Mouse (Mus musculus): ENCODE data around the gene Nuak1. TPM values are rescaled to one million over a fixed set of nuclear protein-coding genes. Genes with fewer than 3 reads are reported as not detected.

Gene Nuak1
- 0.92 to 3.7 TPM (median 1.4 TPM) in 4 replicates for total RNA-seq (2023)

DNA sequence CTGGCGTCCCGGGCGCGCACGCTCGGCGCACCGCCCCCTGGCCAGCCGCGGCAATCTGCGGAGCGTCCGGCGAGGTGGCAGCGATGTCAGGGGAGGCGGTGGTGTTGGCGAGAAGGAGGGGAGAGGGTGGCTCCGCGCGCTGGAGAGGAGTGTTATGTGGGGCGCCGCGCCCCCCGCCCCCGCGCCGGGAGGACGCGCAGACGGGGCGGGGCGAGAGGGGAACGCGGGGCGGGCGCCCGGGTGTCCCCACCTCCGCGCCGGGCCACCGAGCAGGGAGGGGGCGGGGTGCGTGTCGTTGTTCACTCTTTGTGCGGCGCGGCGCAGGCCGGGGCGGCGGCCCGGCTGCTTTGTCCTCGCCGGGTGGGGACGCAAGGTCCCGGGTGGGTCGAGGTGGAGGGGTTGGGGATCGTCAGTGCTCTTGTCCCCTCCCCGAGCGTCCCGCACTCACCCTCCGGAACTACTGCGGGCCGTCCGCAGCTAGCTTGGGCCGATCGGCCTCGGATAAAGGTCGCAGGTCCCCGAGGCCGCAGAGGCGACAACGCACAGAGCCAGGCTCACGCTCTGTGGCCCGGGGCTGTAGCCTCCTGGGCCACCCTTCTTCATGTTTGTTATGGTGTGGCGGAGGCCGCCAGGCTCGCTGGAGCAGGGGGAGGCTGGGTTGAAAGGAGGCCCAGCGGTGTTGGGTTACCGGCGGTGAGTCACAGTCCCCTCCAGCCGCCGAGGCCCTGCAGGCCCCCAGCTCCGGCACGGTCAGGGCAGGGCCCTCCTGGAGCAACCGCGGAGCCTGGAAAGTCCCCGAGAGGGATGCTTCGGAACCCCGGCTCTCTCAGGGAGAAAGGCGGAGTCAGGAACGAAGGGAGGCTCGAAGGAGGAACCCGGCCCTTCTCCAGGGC, at the start of gene Nuak1:
Gene Nuak1, minus strand, starts transcription at position 57 of the 893 bp plus-strand sequence.

Other genes starting within 250 kb of the Nuak1 start
- gene Ckap4, start 93.5 kb upstream of the Nuak1 start, total RNA-seq (2023): 15.8 to 19.2 TPM (median 16.7 TPM) in 4 replicates
- gene Tcp11l2, start 136.0 kb upstream of the Nuak1 start, total RNA-seq (2023): 158 to 178 TPM (median 165 TPM) in 4 replicates
- gene Polr3b, start 181.7 kb upstream of the Nuak1 start, total RNA-seq (2023): 38.3 to 47.8 TPM (median 43.3 TPM) in 4 replicates

Measured in B cell, adult 62 days (primary cell).